Mouse (Mus musculus) heart, adult 2 months (tissue): Measurements from ENCODE around the gene Itga9. TPM values are rescaled to one million over a fixed set of nuclear protein-coding genes. Genes with fewer than 3 reads are reported as not detected.
A peak's percentile ranks its signal among the peaks of the same experiment; 100 is the strongest.

Experiments
- DNase-seq, 2 experiments: peaks; one replicate each; pipeline ENCODE4 v3.0.0; 2021
- H3K27ac ChIP-seq: fragments of 200-600 bp; 2 replicates; pipeline ENCODE4 v1.8.1; 2022
- H3K27me3 ChIP-seq: fragments of 200-500 bp; 2 replicates; pipeline ENCODE4 v1.6.1; 2012; ENCODE audit warnings: mild to moderate bottlenecking, low read length, inconsistent platforms, mixed read lengths; ENCODE audit not compliant: control insufficient read depth, insufficient read depth
- H3K36me3 ChIP-seq: fragments of 200-500 bp; 2 replicates; pipeline ENCODE4 v1.6.1; 2012; ENCODE audit warnings: low read length, inconsistent platforms; ENCODE audit not compliant: control insufficient read depth, insufficient read depth
- H3K4me1 ChIP-seq: fragments of 200-500 bp; 2 replicates; pipeline ENCODE4 v1.6.1; 2011; ENCODE audit warnings: low read length; ENCODE audit not compliant: control insufficient read depth, insufficient read depth
- H3K4me3 ChIP-seq: fragments of 200-600 bp; 2 replicates; pipeline ENCODE4 v1.8.1; 2022
- H3K79me2 ChIP-seq: fragments of 200-500 bp; replicated peaks from 2 replicates; pipeline ENCODE4 v1.6.1; 2012; ENCODE audit warnings: mild to moderate bottlenecking, inconsistent platforms, low read length, moderate library complexity, mixed read lengths; ENCODE audit not compliant: control insufficient read depth, insufficient read depth
- H3K9ac ChIP-seq: fragments of 200-500 bp; 2 replicates; pipeline ENCODE4 v1.6.1; 2012; ENCODE audit warnings: low read depth, mild to moderate bottlenecking, control low read depth, inconsistent platforms, low read length, mixed read lengths
- CTCF ChIP-seq: fragments of 200-600 bp; IDR thresholded peaks from 2 replicates; pipeline ENCODE4 v1.8.1; 2022; ENCODE audit warnings: antibody characterized with exemption, mild to moderate bottlenecking, moderate library complexity
- EP300 ChIP-seq: fragments of 200-500 bp; IDR thresholded peaks from 2 replicates; pipeline ENCODE4 v1.6.1; 2011; ENCODE audit warnings: low read depth, low read length, control low read depth; ENCODE audit not compliant: insufficient read depth
- POLR2A ChIP-seq: fragments of 200-500 bp; IDR thresholded peaks from 2 replicates; pipeline ENCODE4 v1.6.1; 2011; ENCODE audit warnings: mild to moderate bottlenecking, low read depth, low read length, control low read depth; ENCODE audit not compliant: insufficient read depth
- WGBS: fragments of 180-500 bp; shearing (Covaris S2); methylation state at CpG from one replicate; pipeline ENCODE4 v1.1.7; 2018; 5-methylcytosine and 5-hydroxymethylcytosine counted together
- intact Hi-C: fragments of 180-260 bp; cut with DNase I; formaldehyde crosslinking; loops from one replicate; pipeline ENCODE4 v1.15.1; 2025
- polyA plus RNA-seq: library from polyadenylated mRNA; depleted of rRNA; stranded (reverse); fragments of >200 nt; gene quantifications from 2 replicates; pipeline ENCODE4 v1.2.3, GENCODE M21; 2012
- total RNA-seq, 2 experiments: library from RNA; stranded (reverse); gene quantifications; 2 replicates each; pipeline ENCODE4 v1.2.3; 2021

The Itga9 gene
- total and polyA plus RNA-seq, 3 experiments, result 34.8 to 41.9 (median 35.3) TPM

GRCm38 (mm10) chr9:118801176-118801909 is 194.9 kb downstream of the Itga9 start:
- no peak overlapping the region for H3K9ac ChIP-seq
- peaks cover 8% of the 10 kb centered on the region for H3K4me1 ChIP-seq
- no peaks in the 10 kb centered on the region for H3K79me2 ChIP-seq
- H3K27ac ChIP-seq, result peak overlapping the region; percentile 67
- TF ChIP-seq POLR2A (no peak), EP300 (peak; percentile 73)
- H3K27me3 ChIP-seq, result no peaks in the 10 kb centered on the region
- DNase-seq, result peak; percentile 65 to 69
- WGBS, result 59% methylated on average over 15 of the region's 15 CpGs
- no peak overlapping the region for H3K4me3 ChIP-seq
- intact Hi-C loops, result loop anchor here (5.0 kb wide), 2 partner anchors 39 to 66 kb away; no protein-coding TSS in a partner anchor
- H3K36me3 ChIP-seq, result no peaks in the 10 kb centered on the region

GRCm38 (mm10) chr9:118801910-118802287 is 195.4 kb downstream of the Itga9 start:
- intact Hi-C loops, result loop anchor here (5.0 kb wide), 2 partner anchors 40 to 65 kb away; no protein-coding TSS in a partner anchor
- H3K36me3 ChIP-seq, result no peaks in the 10 kb centered on the region
- H3K27me3 ChIP-seq, result no peaks in the 10 kb centered on the region
- H3K9ac ChIP-seq, result no peak overlapping the region
- no peak overlapping the region for H3K27ac ChIP-seq
- peaks cover 8% of the 10 kb centered on the region for H3K4me1 ChIP-seq
- TF ChIP-seq EP300 (no peak), CTCF (no peak), POLR2A (no peak)
- no peak overlapping the region for H3K4me3 ChIP-seq
- no peak for DNase-seq
- 81% methylated on average over 8 of the region's 8 CpGs for WGBS
- H3K79me2 ChIP-seq, result no peaks in the 10 kb centered on the region

GRCm38 (mm10) chr9:118802380-118802779 is 195.9 kb downstream of the Itga9 start:
- intact Hi-C loops, result loop anchor here (5.0 kb wide), 2 partner anchors 40 to 65 kb away; no protein-coding TSS in a partner anchor
- DNase-seq, result no peak

DNA sequence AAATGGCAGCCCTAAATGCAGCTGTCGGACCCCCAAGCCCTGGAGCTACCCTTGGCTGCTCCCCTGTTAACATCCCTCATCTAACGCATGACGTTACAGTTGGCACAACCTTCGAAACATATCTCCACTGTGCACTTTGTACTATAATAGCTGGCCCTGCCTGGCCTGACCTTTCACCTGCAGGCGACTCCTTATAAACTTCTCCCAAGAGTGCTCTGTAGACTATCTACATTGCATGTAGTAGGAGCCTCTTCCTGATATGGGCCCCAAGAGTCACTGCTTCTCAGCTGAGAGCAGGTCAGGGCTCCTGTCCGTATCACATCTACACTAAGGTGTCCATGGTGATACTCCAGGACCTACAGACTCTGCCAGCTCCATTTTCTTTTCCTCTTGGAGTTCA is 199.2 kb downstream of the Itga9 start:
- Histone ChIP-seq H3K27ac (no peak overlapping the region), H3K4me3 (no peak overlapping the region), H3K4me1 (peaks cover 3% of the 10 kb centered on the region), H3K79me2 (no peaks in the 10 kb centered on the region), H3K36me3 (no peaks in the 10 kb centered on the region), H3K27me3 (no peaks in the 10 kb centered on the region), H3K9ac (no peak overlapping the region)
- intact Hi-C loops, result no loop called here
- DNase-seq, result no peak
- TF ChIP-seq EP300 (no peak), CTCF (no peak), POLR2A (no peak)
- WGBS, result 61% methylated on average over 6 of the region's 6 CpGs

More at GRCm38 (mm10) chr9:118802380-118802779, 195.9 kb downstream of the Itga9 start:
- no peaks in the 10 kb centered on the region for H3K36me3 ChIP-seq
- 91% methylated on average over 11 of the region's 11 CpGs for WGBS
- H3K79me2 ChIP-seq, result no peaks in the 10 kb centered on the region
- H3K4me3 ChIP-seq, result no peak overlapping the region
- TF ChIP-seq EP300 (no peak), CTCF (no peak), POLR2A (no peak)
- peaks cover 8% of the 10 kb centered on the region for H3K4me1 ChIP-seq
- H3K27me3 ChIP-seq, result no peaks in the 10 kb centered on the region
- H3K9ac ChIP-seq, result no peak overlapping the region
- no peak overlapping the region for H3K27ac ChIP-seq

DNA sequence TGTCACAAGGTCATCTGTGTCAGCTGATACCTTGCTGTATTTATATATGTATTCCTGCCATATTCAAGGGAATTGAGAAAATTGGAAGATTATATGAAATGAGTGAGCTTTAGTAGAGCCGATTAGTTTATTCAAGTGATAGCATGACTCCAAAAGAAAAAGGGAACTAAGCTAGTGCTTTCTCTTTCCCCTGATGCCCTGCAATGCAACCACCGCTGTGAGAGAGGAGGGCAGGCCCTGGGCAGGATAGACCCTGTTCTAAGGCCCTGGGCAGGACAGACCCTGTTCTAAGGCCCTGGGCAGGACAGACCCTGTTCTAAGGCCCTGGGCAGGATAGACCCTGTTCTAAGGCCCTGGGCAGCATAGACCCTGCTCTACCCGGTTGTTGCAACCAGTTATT is 201.2 kb downstream of the Itga9 start:
- 91% methylated on average over 3 of the region's 3 CpGs for WGBS
- Histone ChIP-seq H3K4me1 (no peaks in the 10 kb centered on the region; the same call in none of the 2 replicates), H3K9ac (no peak overlapping the region), H3K27me3 (no peaks in the 10 kb centered on the region), H3K79me2 (no peaks in the 10 kb centered on the region), H3K36me3 (no peaks in the 10 kb centered on the region), H3K4me3 (no peak overlapping the region), H3K27ac (no peak overlapping the region)
- DNase-seq, result no peak
- intact Hi-C loops, result no loop called here
- TF ChIP-seq CTCF (no peak), POLR2A (no peak), EP300 (no peak)

- DNase-seq, result no peak
- TF ChIP-seq CTCF (no peak), POLR2A (no peak), EP300 (no peak)
- intact Hi-C loops, result no loop called here
- H3K27me3 ChIP-seq, result no peaks in the 10 kb centered on the region
- H3K27ac ChIP-seq, result no peak overlapping the region
- H3K79me2 ChIP-seq, result no peaks in the 10 kb centered on the region
- 77% methylated on average over 7 of the region's 7 CpGs for WGBS
- H3K36me3 ChIP-seq, result no peaks in the 10 kb centered on the region
- H3K4me3 ChIP-seq, result no peak overlapping the region
- no peak overlapping the region for H3K9ac ChIP-seq
- no peaks in the 10 kb centered on the region; the same call in 1 of the 2 replicates for H3K4me1 ChIP-seq
Measured at GRCm38 (mm10) chr9:118812221-118812620, 205.7 kb downstream of the Itga9 start.
